8 mouse cellular contexts compared by ENCODE assay signal in genomic region chr17:34032174-34032632, GRCm38 (mm10). TPM values are rescaled to one million over a fixed set of nuclear protein-coding genes. Genes with fewer than 3 reads are reported as not detected.
DNase-seq lines count a peak whose midpoint lies in the region; ATAC-seq and TF ChIP-seq lines count a peak whose summit lies in the region.

No protein-coding gene starts in this region.

- H3K27me3 ChIP-seq in MEL (ENCODE audit: control insufficient read depth in 1 of 2, insufficient read depth in 2 of 2, low read length in 2 of 2) = no peaks in the 10 kb centered on the region
- no peaks in the 10 kb centered on the region for H3K27me3 ChIP-seq in erythroblast, embryonic 14.5 days (ENCODE audit: control insufficient read depth)
- no peaks in the 10 kb centered on the region for H3K27me3 ChIP-seq in intestine, embryonic 16.5 days (replicated peaks; ENCODE audit: control insufficient read depth, insufficient read depth, low read length)
- H3K27me3 ChIP-seq in lung, embryonic 15.5 days = no peaks in the 10 kb centered on the region

- peak; percentile 21 for ATAC-seq in intestine, embryonic 16.5 days
- ATAC-seq in lung, embryonic 15.5 days (ENCODE audit: borderline replicate concordance, extremely low read depth, low FRiP score, low TSS enrichment) = peak; percentile 37; the same call in 1 of the 2 replicates

- H3K27ac ChIP-seq in MEL (ENCODE audit: control insufficient read depth, low read depth, low read length) = peak overlapping the region; percentile 75
- peak overlapping the region; percentile 98 for H3K27ac ChIP-seq in intestine, embryonic 16.5 days (ENCODE audit: low read length)
- H3K27ac ChIP-seq in lung, embryonic 15.5 days = peak overlapping the region; percentile 96

- H3K9ac ChIP-seq in MEL (ENCODE audit: control insufficient read depth, low read depth, low read length, poor library complexity, severe bottlenecking) = peak overlapping the region; percentile 99
- peak overlapping the region; percentile 94 for H3K9ac ChIP-seq in intestine, embryonic 16.5 days (ENCODE audit: low read depth, low read length)
- peak overlapping the region; percentile 82 for H3K9ac ChIP-seq in lung, embryonic 15.5 days

- no peaks in the 10 kb centered on the region for H3K9me3 ChIP-seq in MEL (replicated peaks; ENCODE audit: insufficient read depth, low read length)
- no peaks in the 10 kb centered on the region for H3K9me3 ChIP-seq in erythroblast, embryonic 14.5 days (ENCODE audit: control insufficient read depth, low read length)
- H3K9me3 ChIP-seq in intestine, embryonic 16.5 days (ENCODE audit: control insufficient read depth, low read length) = no peaks in the 10 kb centered on the region
- H3K9me3 ChIP-seq in lung, embryonic 15.5 days = no peaks in the 10 kb centered on the region

- peaks cover 2 to 26% of the 10 kb centered on the region in 2 experiments; a peak in 3 of 4 replicates for H3K4me1 ChIP-seq in MEL (ENCODE audit: control insufficient read depth in 1 of 2, insufficient read depth in 2 of 2, low read length in 2 of 2)
- peaks cover 62% of the 10 kb centered on the region for H3K4me1 ChIP-seq in erythroblast, embryonic 14.5 days (ENCODE audit: control insufficient read depth)
- peaks cover 36% of the 10 kb centered on the region for H3K4me1 ChIP-seq in intestine, embryonic 16.5 days (ENCODE audit: control insufficient read depth, insufficient read depth, low read length)
- peaks cover 48% of the 10 kb centered on the region for H3K4me1 ChIP-seq in lung, embryonic 15.5 days

- 0% methylated on average over 44 of the region's 48 CpGs for WGBS in intestine, embryonic 16.5 days
- WGBS in lung, embryonic 15.5 days = under 1% methylated on average over 34 of the region's 48 CpGs

- peak; percentile 59 to 62 for DNase-seq in frontal cortex, postnatal 36 days (ENCODE audit: low spot score in 2 of 2)
- DNase-seq in frontal cortex, adult 2 months (ENCODE audit: extremely low spot score in 1 of 2, low spot score in 1 of 2) = no peak
- peak; percentile 83 for DNase-seq in MEL (ENCODE audit: low read depth, low spot score)
- peak; percentile 66 for DNase-seq in spleen, adult 12 weeks (ENCODE audit: low spot score)
- DNase-seq in right cerebral cortex, postnatal 36 days (ENCODE audit: low spot score in 2 of 2) = no peak

- TF ChIP-seq RAD21 in MEL (IDR thresholded peaks at IDR 0.05; ENCODE audit: low read depth, low read length) = no peak

- peaks cover 43% of the 10 kb centered on the region for H3K79me2 ChIP-seq in MEL (ENCODE audit: control insufficient read depth, insufficient read depth, low read length, poor library complexity)

- peak overlapping the region; percentile 88 for H3K4me2 ChIP-seq in intestine, embryonic 16.5 days (ENCODE audit: low read depth, low read length)
- H3K4me2 ChIP-seq in lung, embryonic 15.5 days = peak overlapping the region; percentile 93

- TF ChIP-seq CTCF in MEL (IDR thresholded peaks at IDR 0.05 in 2 of 3, conservative IDR thresholded peaks at IDR 0.05 in 1 of 3; ENCODE audit: control insufficient read depth in 1 of 3, insufficient read depth in 1 of 3, low read depth in 2 of 3, low read length in 3 of 3, poor library complexity in 1 of 3, severe bottlenecking in 1 of 3) = no peak

- TF ChIP-seq EP300 in MEL (IDR thresholded peaks at IDR 0.05; ENCODE audit: low read depth in 1 of 2, low read length in 2 of 2) = 0 out of 4 replicates have a peak, but pooled peaks of 1 of the 2 experiments have one; percentile 4

- H3K4me3 ChIP-seq in MEL (ENCODE audit: control insufficient read depth in 1 of 2, insufficient read depth in 1 of 2, low read depth in 2 of 2, low read length in 2 of 2) = peak overlapping the region; percentile 90 to 100
- peak overlapping the region; percentile 91 for H3K4me3 ChIP-seq in erythroblast, embryonic 14.5 days (replicated peaks)
- H3K4me3 ChIP-seq in intestine, embryonic 16.5 days (ENCODE audit: low read length) = peak overlapping the region; percentile 79
- peak overlapping the region; percentile 73 for H3K4me3 ChIP-seq in lung, embryonic 15.5 days

- TF ChIP-seq POLR2A in MEL (IDR thresholded peaks at IDR 0.05; ENCODE audit: control insufficient read depth in 1 of 2, insufficient read depth in 1 of 2, low read depth in 1 of 2, low read length in 2 of 2, poor library complexity in 1 of 2) = no peak

- H3K36me3 ChIP-seq in MEL (ENCODE audit: control insufficient read depth in 1 of 2, insufficient read depth in 2 of 2, low read length in 2 of 2) = peaks cover 4 to 14% of the 10 kb centered on the region in 2 experiments; a peak in 3 of 4 replicates
- H3K36me3 ChIP-seq in erythroblast, embryonic 14.5 days (ENCODE audit: control insufficient read depth) = peaks cover 66% of the 10 kb centered on the region
- H3K36me3 ChIP-seq in intestine, embryonic 16.5 days (ENCODE audit: control insufficient read depth, insufficient read depth, low read length) = peaks cover 30% of the 10 kb centered on the region
- H3K36me3 ChIP-seq in lung, embryonic 15.5 days = peaks cover 51% of the 10 kb centered on the region

TF ChIP-seq in MEL, 35 proteins besides CTCF, POLR2A, EP300 and RAD21 (continues in another document):
- TF ChIP-seq MYC (IDR thresholded peaks at IDR 0.05; ENCODE audit: low read depth, low read length) (peak; percentile 96), USF2 (IDR thresholded peaks at IDR 0.05; ENCODE audit: borderline replicate concordance in 1 of 2, insufficient read depth in 1 of 2, low read depth in 1 of 2, low read length in 2 of 2) (no peak), MAX (IDR thresholded peaks at IDR 0.05; ENCODE audit: low read length) (peak; percentile 88), GABPA (IDR thresholded peaks at IDR 0.05; ENCODE audit: low read depth, low read length) (no peak), TBP (IDR thresholded peaks at IDR 0.05; ENCODE audit: low read depth, low read length) (peak; percentile 61), TCF12 (IDR thresholded peaks at IDR 0.05; ENCODE audit: low read depth, low read length) (peak; percentile 46; the same call in 1 of the 2 replicates), UBTF (IDR thresholded peaks at IDR 0.05; ENCODE audit: borderline replicate concordance, insufficient read depth, low read depth, low read length) (no peak), ZMIZ1 (IDR thresholded peaks at IDR 0.05; ENCODE audit: low read depth, low read length) (no peak), ELF1 (IDR thresholded peaks at IDR 0.05; ENCODE audit: low read depth, low read length) (peak; percentile 51; the same call in 1 of the 2 replicates), MXI1 (IDR thresholded peaks at IDR 0.05; ENCODE audit: low read depth, low read length) (peak; percentile 88), MEF2A (IDR thresholded peaks at IDR 0.05; ENCODE audit: extremely low read depth, insufficient replicate concordance, low read depth, low read length, poor library complexity, severe bottlenecking) (no peak), SIN3A (IDR thresholded peaks at IDR 0.05; ENCODE audit: low read length) (peak; percentile 66), NELFE (IDR thresholded peaks at IDR 0.05; ENCODE audit: low read depth, low read length) (peak; percentile 74)

RNA-seq across cellular contexts. Expression of gene Rxrb, which starts 0.6 kb away (rescaled TPM):
- polyA plus RNA-seq in frontal cortex, adult 2 months (2012; rRNA removed) = 69.5 and 79.4 TPM in 2 replicates
- 37.2 and 37.6 TPM in 2 replicates for total RNA-seq in MEL (2012; rRNA removed)
- polyA plus RNA-seq in MEL (2012; ENCODE audit: insufficient read depth in 1 of 2, insufficient read length in 2 of 2, low read depth in 1 of 2, low replicate concordance in 2 of 2, missing spikeins in 1 of 2) = 10 to 100 TPM in 1 of 2 experiments, not detected in 1; 63.4 TPM
- polyA plus RNA-seq in erythroblast, embryonic 14.5 days (2012) = 10.1 and 11.3 TPM in 2 replicates
- 37.6 and 38.4 TPM in 2 replicates for polyA plus RNA-seq in intestine, embryonic 16.5 days (2015; fragmentation: Nextera tagmentation; extraction: Ambion mirVana)
- polyA plus RNA-seq in lung, embryonic 15.5 days (2015; fragmentation: Nextera tagmentation; extraction: Ambion mirVana) = 47.5 and 56.0 TPM in 2 replicates

RNA-seq across cellular contexts. Expression of gene Slc39a7, which starts 0.7 kb away (rescaled TPM):
- 101 and 102 TPM in 2 replicates for polyA plus RNA-seq in frontal cortex, adult 2 months (2012; rRNA removed)
- 125 and 152 TPM in 2 replicates for total RNA-seq in MEL (2012; rRNA removed)
- 100 to 1,000 TPM in 1 of 2 experiments, not detected in 1; 150 TPM for polyA plus RNA-seq in MEL (2012; ENCODE audit: insufficient read depth in 1 of 2, insufficient read length in 2 of 2, low read depth in 1 of 2, low replicate concordance in 2 of 2, missing spikeins in 1 of 2)
- polyA plus RNA-seq in erythroblast, embryonic 14.5 days (2012) = 3.5 TPM in 2 replicates
- polyA plus RNA-seq in intestine, embryonic 16.5 days (2015; fragmentation: Nextera tagmentation; extraction: Ambion mirVana) = 171 and 176 TPM in 2 replicates
- 192 and 205 TPM in 2 replicates for polyA plus RNA-seq in lung, embryonic 15.5 days (2015; fragmentation: Nextera tagmentation; extraction: Ambion mirVana)

RNA-seq across cellular contexts. Expression of gene H2-Ke6, which starts 4.3 kb away (rescaled TPM):
- 84.6 and 87.2 TPM in 2 replicates for polyA plus RNA-seq in frontal cortex, adult 2 months (2012; rRNA removed)
- 19.6 and 24.1 TPM in 2 replicates for total RNA-seq in MEL (2012; rRNA removed)
- polyA plus RNA-seq in MEL (2012; ENCODE audit: insufficient read depth in 1 of 2, insufficient read length in 2 of 2, low read depth in 1 of 2, low replicate concordance in 2 of 2, missing spikeins in 1 of 2) = 10 to 100 TPM in 1 of 2 experiments, not detected in 1; 34.4 TPM
- 1.4 TPM in 2 replicates for polyA plus RNA-seq in erythroblast, embryonic 14.5 days (2012)
- polyA plus RNA-seq in intestine, embryonic 16.5 days (2015; fragmentation: Nextera tagmentation; extraction: Ambion mirVana) = 66.0 and 66.7 TPM in 2 replicates
- 46.1 and 49.1 TPM in 2 replicates for polyA plus RNA-seq in lung, embryonic 15.5 days (2015; fragmentation: Nextera tagmentation; extraction: Ambion mirVana)

RNA-seq across cellular contexts. Expression of gene Col11a2, which starts 7.0 kb away (rescaled TPM):
- 10.0 and 10.7 TPM in 2 replicates for polyA plus RNA-seq in frontal cortex, adult 2 months (2012; rRNA removed)
- 4.6 and 4.8 TPM in 2 replicates for total RNA-seq in MEL (2012; rRNA removed)
- 10 to 100 TPM in 1 of 2 experiments, not detected in 1; 14.5 TPM for polyA plus RNA-seq in MEL (2012; ENCODE audit: insufficient read depth in 1 of 2, insufficient read length in 2 of 2, low read depth in 1 of 2, low replicate concordance in 2 of 2, missing spikeins in 1 of 2)
- 0.45 and 0.56 TPM in 2 replicates for polyA plus RNA-seq in erythroblast, embryonic 14.5 days (2012)
- polyA plus RNA-seq in intestine, embryonic 16.5 days (2015; fragmentation: Nextera tagmentation; extraction: Ambion mirVana) = 0.20 and 0.45 TPM in 2 replicates
- polyA plus RNA-seq in lung, embryonic 15.5 days (2015; fragmentation: Nextera tagmentation; extraction: Ambion mirVana) = 4.1 and 5.0 TPM in 2 replicates

RNA-seq across cellular contexts. Expression of gene Ring1, which starts 7.7 kb away (rescaled TPM):
- 80.9 and 89.6 TPM in 2 replicates for polyA plus RNA-seq in frontal cortex, adult 2 months (2012; rRNA removed)
- total RNA-seq in MEL (2012; rRNA removed) = 12.4 and 18.3 TPM in 2 replicates
- 10 to 100 TPM in 1 of 2 experiments, not detected in 1; 28.4 TPM for polyA plus RNA-seq in MEL (2012; ENCODE audit: insufficient read depth in 1 of 2, insufficient read length in 2 of 2, low read depth in 1 of 2, low replicate concordance in 2 of 2, missing spikeins in 1 of 2)
- polyA plus RNA-seq in erythroblast, embryonic 14.5 days (2012) = 1.8 and 2.5 TPM in 2 replicates
- polyA plus RNA-seq in intestine, embryonic 16.5 days (2015; fragmentation: Nextera tagmentation; extraction: Ambion mirVana) = 9.3 and 12.1 TPM in 2 replicates
- 20.9 and 23.2 TPM in 2 replicates for polyA plus RNA-seq in lung, embryonic 15.5 days (2015; fragmentation: Nextera tagmentation; extraction: Ambion mirVana)

Comparison
In these comparisons a context has a peak if more than half of its experiments do, and no peak if none do; other contexts are left out.
1. DNase-seq: peak in frontal cortex, postnatal 36 days (2 of 2), MEL (single experiment) and spleen, adult 12 weeks (single experiment); none in frontal cortex, adult 2 months (0 of 2) and right cerebral cortex, postnatal 36 days (0 of 2).
2. Peak in every context shown above with its lines, with median percentiles within 50 percentile points of each other: H3K27ac ChIP-seq, H3K4me3 ChIP-seq and H3K9ac ChIP-seq.